Mouse (Mus musculus) liver, embryonic 14.5 days (tissue): ENCODE measurements around the gene Srsf1. TPM values are rescaled to one million over a fixed set of nuclear protein-coding genes. Genes with fewer than 3 reads are reported as not detected.
A peak's percentile ranks its signal among the peaks of the same experiment; 100 is the strongest.
"Not testable (repeated sequence)": the region's sequence is repeated elsewhere in the genome, so short reads cannot be mapped to it uniquely, and the experiment has no call there.

ENCODE experiments used
- ATAC-seq: fragments of 200-750 bp; cut with Nextera tagmentation; 2 replicates; pipeline ENCODE4 v1.8.0; 2017; ENCODE audit warnings: moderate number of reproducible peaks, mild to moderate bottlenecking, moderate library complexity; ENCODE audit not compliant: insufficient read depth
- DNase-seq, 3 experiments: peaks; one replicate each; pipeline ENCODE4 v3.0.0-alpha.2; 2012 to 2013; ENCODE audit warnings: low read depth in 3 of 3, low spot score in 3 of 3
- H3K27ac ChIP-seq: fragments of 300-500 bp; sonication (generic); 2 replicates; pipeline ENCODE4 v1.5.1; 2014; ENCODE audit warnings: moderate library complexity, mild to moderate bottlenecking, control low read depth, inconsistent platforms
- H3K27me3 ChIP-seq: fragments of 300-500 bp; sonication (generic); 2 replicates; pipeline ENCODE4 v1.6.1; 2014; ENCODE audit warnings: mild to moderate bottlenecking, low read length, moderate library complexity; ENCODE audit not compliant: control insufficient read depth, insufficient read depth
- H3K36me3 ChIP-seq: fragments of 300-500 bp; sonication (generic); replicated peaks from 2 replicates; pipeline ENCODE4 v1.6.1; 2014; ENCODE audit warnings: low read depth; ENCODE audit not compliant: control insufficient read depth, insufficient read depth
- H3K4me1 ChIP-seq, 2 experiments: fragments of 200-500 bp in 1 of 2; fragments of 300-500 bp in 1 of 2; sonication (generic) in 1 of 2; replicated peaks; 2 replicates each; pipeline ENCODE4 v1.6.1; 2012 to 2014; ENCODE audit warnings: antibody characterized with exemption in 1 of 2, inconsistent platforms in 1 of 2, low read length in 1 of 2; ENCODE audit not compliant: control insufficient read depth in 2 of 2, insufficient read depth in 2 of 2
- H3K4me2 ChIP-seq: fragments of 300-500 bp; sonication (generic); 2 replicates; pipeline ENCODE4 v1.6.1; 2014; ENCODE audit warnings: low read depth, mild to moderate bottlenecking, control low read depth, moderate library complexity
- H3K4me3 ChIP-seq, 2 experiments: fragments of 200-500 bp in 1 of 2; fragments of 300-500 bp in 1 of 2; sonication (generic) in 1 of 2; 2 replicates each; pipeline ENCODE4 v1.5.1; 2012 to 2014; ENCODE audit warnings: low read depth in 2 of 2, low read length in 2 of 2, mild to moderate bottlenecking in 2 of 2, control low read depth in 1 of 2, inconsistent platforms in 1 of 2, moderate library complexity in 1 of 2; ENCODE audit not compliant: insufficient read depth in 1 of 2
- H3K9ac ChIP-seq: fragments of 300-500 bp; sonication (generic); replicated peaks from 2 replicates; pipeline ENCODE4 v1.6.1; 2014; ENCODE audit warnings: mild to moderate bottlenecking, control low read depth, moderate library complexity
- H3K9me3 ChIP-seq: fragments of 300-500 bp; sonication (generic); 2 replicates; pipeline ENCODE4 v1.6.1; 2016; ENCODE audit warnings: low read length, mixed read lengths; ENCODE audit not compliant: control insufficient read depth
- CTCF ChIP-seq: IDR thresholded peaks from 2 replicates; pipeline ENCODE4 v1.5.1; 2016; ENCODE audit warnings: antibody characterized with exemption, low read depth, control low read depth
- EP300 ChIP-seq: IDR thresholded peaks from 2 replicates; pipeline ENCODE4 v1.6.1; 2016; ENCODE audit warnings: antibody characterized with exemption, low read depth
- WGBS: fragments of 180-500 bp; shearing (Covaris S2); extraction: QIAGEN DNeasy Blood & Tissue Kit; methylation state at CpG from one replicate; pipeline ENCODE4 v1.1.7; 2014; ENCODE audit not compliant: insufficient replicate concordance; 5-methylcytosine and 5-hydroxymethylcytosine counted together
- polyA plus RNA-seq, 2 experiments: library from polyadenylated mRNA; depleted of rRNA in 1 of 2; stranded (reverse) in 1 of 2; unstranded in 1 of 2; fragments of >200 nt; fragmentation: Nextera tagmentation in 1 of 2; extraction: Ambion mirVana in 1 of 2; gene quantifications; 2 replicates each; pipeline versions ENCODE4 v1.2.1 to v1.2.3; 2012 to 2014

Srsf1 gene
- polyA plus RNA-seq, 2 experiments: 139 to 163 TPM

GRCm38 (mm10) chr11:88037386-88037785 lies 9.8 kb upstream of the Srsf1 start:
- WGBS: 72% methylated on average over 3 of the region's 3 CpGs
- Histone ChIP-seq H3K4me1 (no peaks in the 10 kb centered on the region), H3K36me3 (no peaks in the 10 kb centered on the region), H3K9ac (no peak overlapping the region), H3K27me3 (no peaks in the 10 kb centered on the region), H3K27ac (no peak overlapping the region), H3K4me3 (no peak overlapping the region), H3K4me2 (no peak overlapping the region), H3K9me3 (no peaks in the 10 kb centered on the region)
- no peak for DNase-seq
- no peak for ATAC-seq
- no peak for TF ChIP-seq CTCF
- no peak for TF ChIP-seq EP300

DNA sequence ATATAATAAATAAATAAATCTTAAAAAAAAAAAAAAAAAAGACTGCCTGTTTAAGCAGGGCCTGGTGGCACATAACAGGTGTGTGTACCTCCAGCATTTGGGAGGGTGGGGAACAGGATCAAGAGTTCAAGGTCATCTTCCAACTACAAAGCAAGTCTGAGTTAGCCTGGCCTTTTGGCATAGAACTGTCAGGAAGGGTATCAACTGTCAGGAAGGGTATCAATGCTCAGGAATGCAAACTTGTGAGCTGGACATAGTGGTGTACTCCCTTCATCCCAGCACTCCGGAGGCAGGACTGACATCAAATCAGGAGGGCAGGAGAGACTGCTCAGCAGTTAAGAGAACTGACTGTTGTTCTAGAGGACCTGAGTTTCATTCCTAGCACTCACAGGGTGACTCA lies 8.1 kb upstream of the Srsf1 start:
- TF ChIP-seq CTCF (no peak), EP300 (no peak)
- Histone ChIP-seq H3K9ac (no peak overlapping the region), H3K4me2 (no peak overlapping the region), H3K9me3 (no peaks in the 10 kb centered on the region), H3K27ac (no peak overlapping the region), H3K36me3 (no peaks in the 10 kb centered on the region), H3K4me1 (no peaks in the 10 kb centered on the region), H3K27me3 (no peaks in the 10 kb centered on the region), H3K4me3 (no peak overlapping the region)
- DNase-seq (no peak), ATAC-seq (no peak)
- WGBS: 79% methylated on average over 1 of the region's 1 CpGs

- Histone ChIP-seq H3K27ac (no peak overlapping the region), H3K9ac (no peak overlapping the region), H3K27me3 (no peaks in the 10 kb centered on the region), H3K4me3 (no peak overlapping the region), H3K4me1 (peaks cover 10 to 11% of the 10 kb centered on the region in 2 experiments), H3K4me2 (no peak overlapping the region), H3K36me3 (peaks cover 8% of the 10 kb centered on the region), H3K9me3 (no peaks in the 10 kb centered on the region)
- no peak for ATAC-seq
- no peak for DNase-seq
- TF ChIP-seq CTCF: no peak
- no peak for TF ChIP-seq EP300
Observed at GRCm38 (mm10) chr11:88044314-88044713, 2.9 kb upstream of the Srsf1 start.

GRCm38 (mm10) chr11:88045159-88045558 lies 2.0 kb upstream of the Srsf1 start:
- not testable (repeated sequence) for DNase-seq, H3K9me3 ChIP-seq, ATAC-seq, H3K27me3 ChIP-seq
- WGBS: 87% methylated on average over 3 of the region's 3 CpGs
- Histone ChIP-seq H3K36me3 (peaks cover 16% of the 10 kb centered on the region), H3K27ac (peak overlapping the region; percentile 88), H3K4me3 (peak overlapping the region in 1 of 2 experiments; percentile 97; a peak in 1 of 4 replicates), H3K4me1 (peaks cover 12 to 14% of the 10 kb centered on the region in 2 experiments), H3K9ac (peak overlapping the region; percentile 83), H3K4me2 (peak overlapping the region; percentile 81)

DNA sequence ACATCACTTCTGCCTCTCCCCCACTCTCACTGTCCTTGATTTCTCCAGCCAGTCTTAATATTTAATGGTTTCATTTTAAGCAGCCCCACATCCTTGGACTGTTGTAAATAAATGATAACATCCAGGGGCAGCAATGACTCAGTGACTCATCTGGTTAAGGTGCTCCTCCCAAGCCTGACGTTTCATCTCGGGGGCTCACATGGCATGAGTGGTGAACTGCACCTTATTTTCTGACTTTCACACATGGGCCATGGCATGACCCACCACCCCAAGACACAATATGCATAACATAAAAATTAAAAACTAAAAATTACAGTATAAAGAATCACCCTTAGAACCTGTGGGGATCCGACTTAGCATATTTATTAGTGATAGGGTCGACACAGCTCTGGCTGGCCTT lies 1.3 kb upstream of the Srsf1 start:
- WGBS: 46% methylated on average over 4 of the region's 4 CpGs

More for the DNA sequence above, 1.3 kb upstream of the Srsf1 start:
- no peaks in the 10 kb centered on the region for H3K9me3 ChIP-seq
- peak overlapping the region; percentile 81 for H3K4me2 ChIP-seq
- peak overlapping the region; percentile 83 for H3K9ac ChIP-seq
- H3K4me1 ChIP-seq: peaks cover 12 to 16% of the 10 kb centered on the region in 2 experiments
- no peak for TF ChIP-seq CTCF
- no peak for TF ChIP-seq EP300
- ATAC-seq (peak; percentile 34), DNase-seq (peak in 1 of 3 experiments; percentile 66)
- H3K4me3 ChIP-seq: peak overlapping the region; percentile 61 to 97
- H3K27ac ChIP-seq: peak overlapping the region; percentile 88
- H3K36me3 ChIP-seq: peaks cover 23% of the 10 kb centered on the region
- H3K27me3 ChIP-seq: no peaks in the 10 kb centered on the region
